Mouse (Mus musculus) mesoderm, embryonic 11.5 days (tissue): ENCODE results near the gene Myo1e.

ENCODE experiments used
- DNase-seq: peaks from one replicate; pipeline ENCODE4 v3.0.0-alpha.2; 2012; ENCODE audit warnings: low read depth, low spot score

Myo1e gene

GRCm38 (mm10) chr9:70207151-70207831, at the start of gene Myo1e:
TSS of gene Myo1e (plus strand) at chr9:70207350.
- peak; percentile 93 for DNase-seq

- DNase-seq, result no peak
Observed at GRCm38 (mm10) chr9:70160071-70160470, 47.1 kb upstream of the Myo1e start.

DNA sequence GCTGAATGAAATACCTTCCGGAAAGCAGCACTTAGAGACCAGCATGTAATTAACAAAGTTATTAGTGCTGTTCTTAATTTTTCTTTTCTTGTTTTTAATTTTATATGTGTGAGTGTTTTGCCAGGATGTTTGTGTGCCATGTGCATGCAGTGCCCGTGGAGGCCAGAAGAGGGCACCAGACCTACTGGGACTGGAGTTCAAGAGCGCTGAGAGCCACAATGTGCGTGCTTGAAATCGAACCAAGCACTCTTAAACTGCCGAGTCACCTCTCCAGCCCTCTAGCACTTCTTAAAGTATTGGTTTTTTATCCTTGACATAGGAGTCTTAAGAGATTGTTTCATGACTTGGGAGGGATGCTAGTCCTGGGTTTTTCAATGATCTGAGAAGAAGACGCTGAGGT, 38.2 kb upstream of the Myo1e start:
- DNase-seq, result no peak

GRCm38 (mm10) chr9:70174291-70174848, 32.8 kb upstream of the Myo1e start:
- no peak for DNase-seq

DNA sequence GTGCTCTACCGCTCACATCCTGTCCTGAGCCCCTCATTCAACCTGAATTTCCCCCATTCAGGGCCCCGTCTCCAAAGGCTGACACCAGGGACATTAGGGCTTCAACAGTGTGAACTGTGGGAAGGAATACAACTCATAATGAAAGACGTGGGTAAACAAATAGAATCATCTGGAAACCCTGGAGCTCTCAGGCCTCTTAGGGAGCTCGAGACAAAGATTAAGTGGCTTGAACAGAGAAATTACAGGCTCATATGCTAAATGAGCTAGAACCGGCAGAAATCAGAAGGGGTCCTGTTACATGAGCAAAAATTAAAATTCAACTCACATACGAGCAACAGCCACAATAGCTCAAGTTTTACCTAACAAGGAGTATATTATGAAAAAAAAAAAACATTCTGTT, 32.3 kb upstream of the Myo1e start:
- DNase-seq, result no peak

DNA sequence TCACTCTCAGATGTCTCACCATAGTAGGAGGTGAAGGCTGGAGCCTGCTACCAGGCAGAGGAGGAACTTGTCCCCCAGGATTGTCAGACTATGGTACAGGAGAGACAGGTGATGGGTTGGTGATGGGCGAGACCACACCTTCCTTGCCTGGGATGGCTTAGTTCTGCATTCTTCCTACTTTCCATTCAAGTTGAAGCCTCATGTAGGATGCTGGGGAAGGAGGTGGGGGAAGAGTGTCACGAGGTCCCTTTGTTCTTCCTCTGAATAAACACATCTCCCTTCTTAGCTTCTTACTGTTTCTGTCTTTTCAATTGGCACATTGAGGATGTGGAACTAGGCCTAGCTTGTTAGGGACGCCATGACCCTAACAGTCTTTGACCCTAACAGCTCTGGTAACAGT, 30.9 kb upstream of the Myo1e start:
- no peak for DNase-seq

DNA sequence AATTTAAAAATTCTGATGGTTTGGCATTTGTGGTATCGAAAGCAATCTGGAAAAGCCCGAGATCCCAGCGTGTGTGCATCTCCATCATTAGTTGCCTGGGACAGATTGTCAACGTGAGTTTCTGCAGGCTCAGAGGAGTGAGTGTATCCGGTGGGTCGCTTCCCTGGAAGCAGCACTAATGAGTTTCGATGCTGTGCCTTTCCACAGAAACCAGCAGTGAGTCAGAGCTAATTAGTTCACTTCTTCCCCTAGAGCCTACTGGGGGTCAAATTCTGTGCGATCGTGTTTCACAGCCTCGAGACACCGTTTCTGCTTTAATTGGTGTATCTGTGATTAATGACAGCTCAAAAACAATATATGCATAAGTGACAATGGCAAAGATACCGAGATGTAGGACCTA, 25.4 kb upstream of the Myo1e start:
- no peak for DNase-seq

- DNase-seq, result no peak
Observed at GRCm38 (mm10) chr9:70182639-70183038, 24.5 kb upstream of the Myo1e start.

GRCm38 (mm10) chr9:70192336-70192735, 14.8 kb upstream of the Myo1e start:
- no peak for DNase-seq

GRCm38 (mm10) chr9:70194622-70195021, 12.5 kb upstream of the Myo1e start:
- DNase-seq, result no peak

GRCm38 (mm10) chr9:70196956-70197659, 10.0 kb upstream of the Myo1e start:
- DNase-seq, result no peak

DNA sequence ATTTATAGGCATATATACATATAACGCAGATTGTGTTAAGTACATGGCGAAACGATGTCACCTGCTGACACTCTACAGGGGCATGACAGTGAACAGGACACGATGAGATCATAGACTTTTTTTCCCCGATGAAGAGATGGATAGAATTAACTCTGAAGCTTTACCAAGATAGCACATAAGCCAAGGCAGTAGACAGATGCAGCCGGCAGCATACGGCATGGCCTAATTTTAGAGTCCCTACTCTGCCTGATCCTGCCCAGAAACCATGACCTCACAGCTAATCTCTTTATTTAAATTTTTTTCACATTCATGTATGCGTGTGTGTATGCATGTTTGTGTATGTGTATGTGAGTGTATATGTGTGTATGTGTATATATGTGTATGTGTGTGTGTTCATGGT, 9.2 kb upstream of the Myo1e start:
- DNase-seq, result no peak

GRCm38 (mm10) chr9:70202753-70203152, 4.4 kb upstream of the Myo1e start:
- DNase-seq, result no peak

GRCm38 (mm10) chr9:70203267-70204076, 3.7 kb upstream of the Myo1e start:
- DNase-seq, result no peak

DNA sequence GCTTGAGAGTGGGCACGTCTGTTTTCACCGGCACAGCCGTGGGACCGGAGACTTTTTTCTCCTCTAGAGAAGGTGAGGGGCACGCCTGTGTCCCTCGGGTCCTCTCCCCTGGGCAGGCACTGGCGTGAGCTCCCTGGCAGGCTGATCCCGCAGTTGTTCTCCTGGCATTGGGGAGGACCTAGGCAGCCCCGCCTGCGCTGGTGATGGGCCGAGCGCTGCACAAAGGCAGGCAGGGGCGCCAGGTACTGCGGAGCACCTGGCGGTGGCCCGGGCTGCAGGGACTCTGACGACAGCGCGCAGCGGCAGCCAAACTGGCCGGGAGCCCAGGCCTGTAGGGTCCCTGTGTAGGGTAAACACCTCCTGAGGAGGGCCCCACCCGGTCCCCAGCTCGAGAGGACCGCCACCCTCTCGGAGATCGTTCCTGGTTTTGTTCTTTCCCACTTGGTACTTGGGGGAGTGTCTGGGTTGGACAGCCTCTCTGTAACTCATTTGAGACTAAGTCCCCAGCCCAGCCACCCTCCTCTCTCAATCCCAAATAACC, 901 bp downstream of the Myo1e start:
- DNase-seq, result no peak

DNA sequence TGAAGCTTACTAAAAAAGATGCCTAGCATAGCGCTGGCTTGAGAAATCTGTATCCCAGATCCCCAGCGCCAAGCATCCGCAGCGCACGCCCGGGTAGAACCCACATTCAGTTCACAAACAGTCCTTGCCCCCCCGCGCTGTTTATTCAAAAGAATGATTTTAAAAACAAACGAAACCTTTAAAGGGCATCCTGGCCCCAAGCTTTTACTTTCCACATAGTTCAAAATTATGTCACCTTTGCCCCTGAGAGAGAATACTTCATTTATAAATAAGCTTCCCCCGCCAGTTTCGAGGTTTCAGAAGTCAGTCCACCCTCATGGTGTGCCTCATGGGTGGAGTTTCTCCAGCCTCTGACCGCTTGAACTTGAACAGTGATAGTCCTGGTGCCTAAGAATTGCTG, 1.6 kb downstream of the Myo1e start:
- no peak for DNase-seq

DNA sequence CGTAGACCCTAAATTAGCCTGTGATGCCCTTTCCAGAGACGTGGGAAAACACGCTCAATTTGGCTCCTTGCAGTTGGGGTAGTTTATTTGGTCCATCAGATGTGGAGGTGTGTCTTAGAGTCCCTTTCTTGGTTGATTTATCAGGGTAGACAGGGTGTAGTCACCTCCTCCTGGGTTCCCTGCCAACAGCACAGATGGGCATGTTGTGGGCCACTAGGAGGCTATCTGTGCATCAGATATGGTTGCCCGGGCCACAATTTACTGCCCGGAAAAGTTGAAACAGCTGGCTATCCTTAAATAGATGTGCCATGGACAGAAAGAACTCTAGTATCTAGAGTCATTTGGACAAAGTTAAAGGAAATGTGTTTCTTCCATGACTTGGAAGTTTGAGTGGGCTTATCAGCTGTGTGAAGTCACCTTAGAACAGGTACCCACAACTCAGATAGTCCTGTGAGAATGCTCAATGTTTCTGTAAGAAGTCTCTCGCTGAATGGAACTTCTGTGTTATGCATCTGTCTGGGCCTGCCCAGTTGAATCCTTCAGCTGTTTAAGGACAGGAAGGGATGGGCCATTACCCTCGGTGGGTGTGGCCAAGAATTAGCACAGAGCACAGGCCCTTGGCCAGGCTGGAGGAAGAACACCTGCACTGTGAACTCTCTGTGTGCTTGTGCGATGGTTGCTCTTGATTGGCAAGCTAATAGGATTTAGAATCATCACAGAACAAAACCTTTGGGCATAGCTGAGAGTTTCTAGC, 2.3 kb downstream of the Myo1e start:
- no peak for DNase-seq

DNA sequence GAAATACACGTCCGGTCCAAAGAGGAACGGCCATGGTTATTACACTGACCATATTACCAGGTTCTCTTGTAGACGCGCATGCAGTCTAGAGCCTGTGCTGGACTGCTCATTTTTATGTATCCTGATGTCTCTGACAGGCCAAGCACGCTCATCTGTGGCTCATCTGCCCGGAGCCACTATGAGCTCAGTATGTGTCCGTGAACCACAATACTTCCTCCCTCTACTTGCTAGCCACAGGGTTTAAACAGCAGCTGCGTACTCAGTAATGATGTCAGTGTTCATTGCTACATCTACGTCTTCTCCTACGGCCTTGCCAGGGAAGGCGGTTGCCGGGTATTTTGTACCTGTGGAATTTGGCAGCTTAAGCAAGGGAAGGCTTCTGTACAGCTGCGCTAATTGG, 4.5 kb downstream of the Myo1e start:
- no peak for DNase-seq

DNA sequence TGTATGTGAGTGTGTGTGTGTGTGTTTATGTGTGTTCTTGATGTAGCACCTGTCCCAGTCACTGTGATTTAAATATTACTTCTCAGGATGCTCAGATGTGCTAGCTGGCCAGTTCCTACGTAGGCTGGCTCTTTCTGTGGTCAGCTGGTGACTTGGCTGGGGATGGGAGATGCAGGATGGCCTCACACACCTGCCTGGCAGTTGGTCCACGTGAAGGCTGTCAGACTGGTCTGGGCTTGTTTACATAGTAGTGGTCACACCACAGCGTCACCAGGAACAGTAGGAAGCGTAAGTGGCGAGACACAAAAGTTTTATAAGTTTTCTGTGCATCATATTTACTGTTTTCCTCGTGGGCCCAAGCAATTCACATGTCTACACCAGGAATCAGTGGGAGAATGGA, 9.4 kb downstream of the Myo1e start:
- DNase-seq, result no peak

GRCm38 (mm10) chr9:70219295-70219931, 12.3 kb downstream of the Myo1e start:
- DNase-seq, result no peak
